Mouse (Mus musculus): ENCODE measurements around the gene Ehd3. TPM values are rescaled to one million over a fixed set of nuclear protein-coding genes. Genes with fewer than 3 reads are reported as not detected.

The Ehd3 gene
- polyA plus RNA-seq (2015; fragmentation: Nextera tagmentation; extraction: Ambion mirVana), result 20.3 and 26.9 TPM in 2 replicates

DNA sequence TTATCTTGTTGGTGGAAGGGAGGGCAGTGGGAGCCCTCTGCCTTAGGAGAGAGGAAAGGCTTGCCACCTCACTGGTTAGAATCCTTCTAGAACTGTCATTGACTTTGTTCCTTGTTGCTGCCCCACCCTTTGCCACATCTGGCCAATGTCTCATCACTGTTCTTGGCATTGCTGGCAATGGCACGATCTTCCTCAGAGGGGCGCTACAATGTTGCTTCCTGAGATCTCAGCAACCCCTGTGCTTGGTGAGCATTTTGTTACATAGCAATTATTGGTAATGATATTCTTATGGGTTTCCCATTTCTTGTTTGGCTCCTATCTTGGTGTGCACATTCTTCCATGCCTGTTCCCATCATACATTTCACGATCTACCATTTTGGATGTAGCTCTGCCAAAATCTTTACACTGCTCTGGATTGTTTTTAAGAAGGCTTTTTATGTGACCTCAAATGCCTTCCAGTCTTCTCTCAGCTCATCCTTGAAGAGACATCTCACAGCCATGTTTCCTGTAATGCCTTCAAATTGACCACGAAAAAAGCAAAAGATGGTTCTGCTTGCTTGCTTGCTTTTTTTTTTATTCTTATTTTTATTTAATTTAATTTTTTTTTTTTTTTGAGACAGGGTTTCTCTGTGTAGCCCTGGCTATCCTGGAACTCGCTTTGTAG, at the start of gene Ehd3:
Gene Ehd3 (plus strand): TSS at position 614 of the 664 bp plus-strand sequence.
- Histone ChIP-seq H3K9me3 (no peaks in the 10 kb centered on the region), H3K27ac (replicated peaks) (peak within 1 kb of the TSS; percentile 83), H3K4me1 (replicated peaks) (peaks cover 14% of the 10 kb centered on the region), H3K36me3 (no peaks in the 10 kb centered on the region), H3K9ac (peak within 1 kb of the TSS; percentile 56), H3K4me3 (peak within 1 kb of the TSS; percentile 53), H3K4me2 (peak within 1 kb of the TSS; percentile 58), H3K27me3 (no peaks in the 10 kb centered on the region)
- WGBS, result 94% methylated on average over 5 of the region's 5 CpGs
- ATAC-seq (ENCODE audit: low FRiP score, low read depth), result no peak

DNA sequence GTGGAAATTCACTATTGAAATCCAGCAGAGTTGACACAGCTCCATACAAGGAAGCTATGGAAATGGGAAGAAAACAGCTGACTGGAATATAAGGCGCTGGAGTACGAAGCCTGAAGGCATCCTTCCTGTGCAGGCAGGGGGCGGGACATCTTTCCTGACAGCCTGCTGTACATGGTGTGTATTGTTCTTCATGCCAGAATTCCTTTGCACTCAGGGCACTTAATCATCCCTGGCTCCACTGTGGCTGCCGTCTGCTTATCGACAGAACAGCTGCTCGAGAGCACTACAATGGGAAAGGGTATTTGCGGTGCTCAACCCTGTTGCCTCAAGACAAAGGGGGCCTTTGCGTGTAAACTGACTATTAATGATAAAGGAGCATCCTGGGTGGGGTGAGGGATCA, 33.0 kb upstream of the Ehd3 start:
- H3K4me3 ChIP-seq, result no peak overlapping the region
- no peak overlapping the region for H3K9ac ChIP-seq
- H3K27ac ChIP-seq (replicated peaks), result peak overlapping the region; percentile 30; the same call in 1 of the 2 replicates
- H3K4me1 ChIP-seq (replicated peaks), result peaks cover 10% of the 10 kb centered on the region
- H3K9me3 ChIP-seq, result no peaks in the 10 kb centered on the region
- no peak overlapping the region for H3K4me2 ChIP-seq
- peak; percentile 86 for ATAC-seq (ENCODE audit: low FRiP score, low read depth)
- WGBS, result 21% methylated on average over 8 of the region's 8 CpGs
- H3K27me3 ChIP-seq, result no peaks in the 10 kb centered on the region
- no peaks in the 10 kb centered on the region for H3K36me3 ChIP-seq

DNA sequence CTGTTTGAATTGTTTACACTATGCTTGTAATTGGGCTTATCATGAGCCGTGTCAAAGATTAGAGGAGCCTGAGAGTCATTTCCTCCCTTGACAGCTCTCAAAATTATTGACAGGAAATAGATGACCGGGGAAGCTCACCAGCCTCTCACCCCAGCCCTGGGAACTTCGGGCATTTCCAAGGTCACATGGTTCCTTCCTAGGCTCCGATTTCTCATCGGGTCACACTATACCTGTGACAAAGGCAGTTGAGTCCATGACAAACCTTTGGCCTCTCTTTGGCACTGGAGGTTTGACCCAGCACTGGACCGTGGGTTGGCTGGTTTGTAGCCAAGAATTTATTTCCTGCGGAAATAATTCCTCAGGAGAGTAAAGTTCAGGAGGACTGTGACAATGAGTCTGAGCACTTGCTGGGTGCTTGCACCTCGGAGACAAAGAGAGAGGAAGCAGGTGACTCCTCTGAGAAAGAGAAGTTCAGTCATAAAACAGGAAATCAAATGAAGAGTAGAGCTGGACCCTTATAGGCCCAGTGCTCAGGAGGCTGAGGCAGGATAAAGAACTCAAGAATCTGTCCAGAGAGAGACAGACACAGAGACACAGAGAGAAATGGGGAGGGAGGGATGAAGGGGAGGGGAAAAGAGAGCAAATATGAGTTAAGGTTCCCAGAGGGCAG, 17.2 kb upstream of the Ehd3 start:
- Histone ChIP-seq H3K27me3 (no peaks in the 10 kb centered on the region), H3K4me3 (no peak overlapping the region), H3K36me3 (no peaks in the 10 kb centered on the region), H3K9ac (no peak overlapping the region), H3K27ac (replicated peaks) (no peak overlapping the region), H3K4me2 (no peak overlapping the region), H3K4me1 (replicated peaks) (no peaks in the 10 kb centered on the region), H3K9me3 (no peaks in the 10 kb centered on the region)
- no peak for ATAC-seq (ENCODE audit: low FRiP score, low read depth)
- WGBS, result 82% methylated on average over 8 of the region's 8 CpGs

DNA sequence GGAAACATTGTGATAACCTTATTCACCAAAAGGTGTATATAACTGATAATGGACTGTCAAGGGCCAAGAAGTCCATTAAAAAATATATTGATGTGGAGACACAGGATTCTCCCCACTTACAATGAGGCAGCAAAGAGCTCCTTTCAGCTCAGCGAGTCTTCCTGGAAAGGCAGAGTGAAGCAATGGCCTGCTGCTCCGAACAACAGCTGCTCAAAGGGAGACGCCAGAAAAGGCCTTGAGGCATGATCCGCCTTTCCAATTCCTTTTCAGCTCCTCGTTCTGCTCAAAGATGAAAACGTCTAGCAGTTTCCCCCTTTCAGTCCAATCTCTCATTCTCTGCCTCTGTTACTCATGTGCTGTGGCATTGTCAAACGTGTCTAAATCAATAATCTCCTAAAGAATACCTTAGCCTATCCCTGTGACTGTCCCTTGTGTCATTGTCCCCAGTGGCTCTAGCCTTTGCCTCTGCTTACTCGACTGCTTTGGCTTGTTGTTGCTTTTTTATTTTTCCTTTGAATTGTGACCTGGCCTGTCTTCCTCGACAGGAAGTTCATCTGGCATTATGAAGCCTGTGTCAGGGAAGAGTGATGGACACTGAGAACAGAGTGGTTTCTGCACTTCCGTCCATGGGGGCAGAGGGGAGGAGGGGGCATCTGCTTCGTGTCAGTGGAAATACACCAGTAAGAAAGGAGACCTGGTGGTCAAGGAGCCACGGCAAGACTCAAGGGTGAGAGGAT, 13.5 kb upstream of the Ehd3 start:
- Histone ChIP-seq H3K4me2 (no peak overlapping the region), H3K27ac (replicated peaks) (peak overlapping the region; percentile 42; the same call in 1 of the 2 replicates), H3K4me1 (replicated peaks) (no peaks in the 10 kb centered on the region), H3K9ac (no peak overlapping the region), H3K36me3 (no peaks in the 10 kb centered on the region), H3K27me3 (no peaks in the 10 kb centered on the region), H3K4me3 (no peak overlapping the region), H3K9me3 (no peaks in the 10 kb centered on the region)
- ATAC-seq (ENCODE audit: low FRiP score, low read depth), result no peak
- 14% methylated on average over 12 of the region's 12 CpGs for WGBS

DNA sequence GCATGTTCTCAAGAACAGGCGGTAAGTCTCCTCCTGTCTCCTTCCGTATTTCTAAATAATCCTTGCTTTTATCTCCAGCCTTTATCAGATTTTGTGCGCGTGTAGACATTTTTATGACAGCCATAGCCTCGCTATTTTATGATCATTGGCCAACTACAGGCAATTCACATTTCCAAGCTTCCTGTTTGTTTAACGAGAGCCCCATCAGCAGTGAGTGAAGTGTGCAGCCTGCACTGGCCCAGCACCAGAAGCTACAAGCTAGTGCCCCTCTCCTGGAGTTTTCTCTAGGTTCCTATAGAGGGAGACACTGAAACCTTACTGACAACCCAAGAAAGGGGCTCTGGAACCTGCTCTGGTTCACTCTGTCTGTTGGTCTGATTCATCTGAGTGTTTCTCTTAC, 7.1 kb upstream of the Ehd3 start:
- Histone ChIP-seq H3K4me1 (replicated peaks) (no peaks in the 10 kb centered on the region), H3K9me3 (no peaks in the 10 kb centered on the region), H3K36me3 (no peaks in the 10 kb centered on the region), H3K9ac (no peak overlapping the region), H3K4me2 (no peak overlapping the region), H3K27me3 (no peaks in the 10 kb centered on the region), H3K27ac (replicated peaks) (no peak overlapping the region), H3K4me3 (no peak overlapping the region)
- no peak for ATAC-seq (ENCODE audit: low FRiP score, low read depth)
- WGBS, result 85% methylated on average over 6 of the region's 6 CpGs

DNA sequence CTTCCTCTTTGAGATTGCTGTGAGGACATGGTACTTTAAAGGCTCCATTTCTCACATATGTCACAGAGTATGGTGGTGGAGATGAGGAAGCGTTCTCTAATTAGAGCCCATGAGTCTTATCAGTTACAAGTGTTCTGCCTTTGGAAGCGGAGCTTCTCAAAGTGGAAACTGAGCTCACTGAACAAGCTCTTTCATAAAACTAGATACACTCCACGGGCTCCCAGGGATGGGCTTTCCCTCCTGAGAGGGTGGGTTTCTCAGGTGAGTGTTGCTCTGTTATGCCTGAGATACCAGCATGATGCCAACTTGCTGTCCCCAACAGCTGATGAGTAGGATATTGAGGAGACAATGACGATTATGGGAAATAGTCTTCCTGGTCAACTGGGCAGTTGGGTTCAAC, 6.2 kb upstream of the Ehd3 start:
- no peak overlapping the region for H3K4me2 ChIP-seq
- 90% methylated on average over 4 of the region's 4 CpGs for WGBS
- no peak overlapping the region for H3K4me3 ChIP-seq
- no peak overlapping the region for H3K27ac ChIP-seq (replicated peaks)
- no peak for ATAC-seq (ENCODE audit: low FRiP score, low read depth)
- H3K9ac ChIP-seq, result no peak overlapping the region
- H3K36me3 ChIP-seq, result no peaks in the 10 kb centered on the region
- H3K27me3 ChIP-seq, result no peaks in the 10 kb centered on the region
- no peaks in the 10 kb centered on the region for H3K4me1 ChIP-seq (replicated peaks)
- no peaks in the 10 kb centered on the region for H3K9me3 ChIP-seq

DNA sequence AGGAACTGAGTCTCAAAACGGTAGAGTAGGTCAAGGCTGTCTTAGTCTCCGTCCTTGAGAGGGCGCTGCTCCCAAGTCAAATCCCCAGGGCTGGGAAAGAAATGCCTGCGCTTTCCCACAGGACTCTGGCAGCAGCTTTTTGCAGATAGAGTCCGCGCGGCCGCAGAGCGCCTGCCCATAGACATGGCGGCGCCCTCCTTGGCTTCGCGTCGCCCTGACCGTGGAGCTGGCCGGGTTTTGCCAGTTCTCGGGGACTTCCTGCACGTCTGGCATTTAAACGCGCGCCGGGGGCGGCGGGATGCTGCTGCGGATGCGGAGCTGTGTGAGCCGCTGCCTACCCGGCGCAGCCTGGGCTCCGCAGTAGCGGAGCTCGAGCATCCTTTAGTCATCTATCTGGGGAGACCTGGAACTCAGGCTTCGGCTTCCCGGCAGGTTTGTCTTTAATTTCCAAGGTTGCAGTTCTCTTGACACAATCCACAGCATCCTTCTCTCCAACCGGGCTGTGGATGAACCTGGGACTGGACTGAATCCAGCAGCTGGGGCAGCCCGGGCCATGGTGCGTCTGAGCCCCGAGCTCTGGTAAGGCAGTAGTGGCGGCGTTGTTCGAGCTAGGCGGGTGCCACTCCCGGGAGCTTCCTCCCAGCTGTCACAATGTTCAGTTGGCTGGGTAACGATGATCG, 798 bp downstream of the Ehd3 start:
- Histone ChIP-seq H3K27me3 (no peaks in the 10 kb centered on the region), H3K4me3 (peak overlapping the region; percentile 53), H3K4me1 (replicated peaks) (peaks cover 14% of the 10 kb centered on the region), H3K27ac (replicated peaks) (peak overlapping the region; percentile 83), H3K36me3 (no peaks in the 10 kb centered on the region), H3K9me3 (no peaks in the 10 kb centered on the region), H3K4me2 (peak overlapping the region; percentile 58), H3K9ac (peak overlapping the region; percentile 56)
- ATAC-seq (ENCODE audit: low FRiP score, low read depth), result peak; percentile 99
- WGBS, result under 1% methylated on average over 45 of the region's 45 CpGs

DNA sequence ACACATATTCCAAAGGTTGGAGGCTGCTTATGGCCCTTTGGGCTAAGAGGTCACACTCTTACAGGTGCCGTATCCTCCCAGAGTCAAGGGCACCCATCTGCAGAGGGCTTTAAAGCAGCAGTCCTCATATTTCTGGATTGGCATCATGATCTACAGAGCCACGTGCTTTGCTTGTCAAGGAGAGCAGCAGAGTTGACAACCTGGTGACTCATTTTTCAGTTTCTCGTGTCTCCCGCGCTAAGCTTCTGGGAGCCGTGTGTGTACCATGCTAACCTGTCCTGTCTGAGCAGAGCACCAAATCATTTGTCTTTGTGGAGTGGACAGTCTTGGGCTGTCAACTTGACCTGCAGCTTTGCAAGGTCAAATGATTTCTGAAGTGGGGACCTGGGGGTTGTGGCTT, 2.4 kb downstream of the Ehd3 start:
- peak overlapping the region; percentile 58 for H3K4me2 ChIP-seq
- no peaks in the 10 kb centered on the region for H3K36me3 ChIP-seq
- H3K4me3 ChIP-seq, result peak overlapping the region; percentile 53
- 86% methylated on average over 6 of the region's 6 CpGs for WGBS
- H3K27me3 ChIP-seq, result no peaks in the 10 kb centered on the region
- no peak overlapping the region for H3K27ac ChIP-seq (replicated peaks)
- 0 out of 2 replicates have a peak overlapping the region, but pooled peaks have one; percentile 0 for H3K9ac ChIP-seq
- H3K9me3 ChIP-seq, result no peaks in the 10 kb centered on the region
- ATAC-seq (ENCODE audit: low FRiP score, low read depth), result no peak
- H3K4me1 ChIP-seq (replicated peaks), result peaks cover 14% of the 10 kb centered on the region

DNA sequence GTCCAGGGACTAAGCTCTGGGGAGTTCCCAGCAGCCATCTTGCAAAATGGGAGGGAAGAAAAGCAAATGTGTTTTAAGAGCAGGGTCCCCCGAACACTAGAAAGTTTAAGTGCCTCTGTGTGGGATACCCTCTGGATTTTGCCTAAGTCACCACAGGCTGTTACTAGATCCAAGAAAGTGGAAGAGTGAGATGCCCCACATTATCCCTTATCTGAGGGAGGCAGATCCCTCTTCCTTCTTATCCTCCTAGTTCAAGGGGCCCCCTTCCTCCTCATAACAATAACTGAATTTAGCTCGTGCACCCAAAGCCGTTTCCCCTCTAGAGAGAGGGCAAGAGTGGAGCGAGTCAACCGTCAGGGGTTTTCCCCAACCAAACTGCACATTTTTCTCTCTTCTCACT, 3.3 kb downstream of the Ehd3 start:
- WGBS, result 90% methylated on average over 5 of the region's 5 CpGs
- Histone ChIP-seq H3K4me3 (no peak overlapping the region), H3K36me3 (no peaks in the 10 kb centered on the region), H3K9ac (no peak overlapping the region), H3K9me3 (no peaks in the 10 kb centered on the region), H3K27me3 (no peaks in the 10 kb centered on the region), H3K27ac (replicated peaks) (no peak overlapping the region), H3K4me2 (peak overlapping the region; percentile 13; the same call in 1 of the 2 replicates), H3K4me1 (replicated peaks) (peaks cover 14% of the 10 kb centered on the region)
- ATAC-seq (ENCODE audit: low FRiP score, low read depth), result no peak

DNA sequence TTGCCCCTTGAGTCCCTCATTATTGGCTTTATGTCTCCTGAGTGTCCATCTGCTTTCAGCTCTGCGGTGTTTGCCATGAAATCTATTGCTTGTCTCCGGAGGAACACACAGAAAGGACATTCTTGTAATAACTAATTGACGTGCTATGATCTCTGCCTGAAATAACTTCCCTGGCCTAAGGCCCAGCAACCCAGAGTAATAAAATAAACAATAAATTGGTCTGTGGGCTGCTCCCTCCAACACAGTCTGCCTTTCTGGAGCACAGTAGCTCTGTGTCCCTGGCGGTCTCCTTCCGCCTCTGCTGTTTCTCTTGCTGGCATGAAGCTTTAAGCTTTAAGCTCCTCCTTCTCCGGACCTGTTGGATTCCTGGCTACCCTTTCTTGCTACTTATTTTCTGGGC, 4.5 kb downstream of the Ehd3 start:
- Histone ChIP-seq H3K27ac (replicated peaks) (no peak overlapping the region), H3K4me1 (replicated peaks) (peaks cover 14% of the 10 kb centered on the region), H3K4me3 (no peak overlapping the region), H3K36me3 (no peaks in the 10 kb centered on the region), H3K4me2 (no peak overlapping the region; the same call in 1 of the 2 replicates), H3K9me3 (no peaks in the 10 kb centered on the region), H3K9ac (no peak overlapping the region), H3K27me3 (no peaks in the 10 kb centered on the region)
- 73% methylated on average over 6 of the region's 6 CpGs for WGBS
- ATAC-seq (ENCODE audit: low FRiP score, low read depth), result no peak

DNA sequence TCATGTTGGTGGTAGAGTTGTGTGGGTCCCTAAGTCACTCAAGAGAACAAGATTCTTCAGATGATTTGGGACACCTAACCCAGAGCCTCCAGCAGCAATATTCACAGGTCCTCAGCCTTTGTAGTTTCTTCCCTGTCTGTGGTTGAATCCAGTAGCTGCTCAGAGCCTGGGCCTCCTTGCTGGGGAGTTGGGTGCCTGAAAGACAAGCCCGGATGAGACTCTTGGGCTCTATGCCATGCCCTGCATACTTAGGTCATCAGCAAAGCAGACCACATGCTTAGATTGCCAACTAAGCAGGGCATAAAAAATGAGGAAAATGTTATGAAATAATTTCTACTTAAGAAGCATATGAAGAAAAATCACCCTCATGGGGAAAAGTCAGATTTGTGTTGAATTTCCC, 6.9 kb downstream of the Ehd3 start:
- no peaks in the 10 kb centered on the region for H3K36me3 ChIP-seq
- H3K27ac ChIP-seq (replicated peaks), result no peak overlapping the region
- no peak overlapping the region for H3K4me3 ChIP-seq
- no peak overlapping the region for H3K4me2 ChIP-seq
- no peak for ATAC-seq (ENCODE audit: low FRiP score, low read depth)
- no peaks in the 10 kb centered on the region for H3K27me3 ChIP-seq
- no peak overlapping the region for H3K9ac ChIP-seq
- H3K4me1 ChIP-seq (replicated peaks), result peaks cover 11% of the 10 kb centered on the region
- 79% methylated on average over 1 of the region's 1 CpGs for WGBS
- H3K9me3 ChIP-seq, result no peaks in the 10 kb centered on the region

DNA sequence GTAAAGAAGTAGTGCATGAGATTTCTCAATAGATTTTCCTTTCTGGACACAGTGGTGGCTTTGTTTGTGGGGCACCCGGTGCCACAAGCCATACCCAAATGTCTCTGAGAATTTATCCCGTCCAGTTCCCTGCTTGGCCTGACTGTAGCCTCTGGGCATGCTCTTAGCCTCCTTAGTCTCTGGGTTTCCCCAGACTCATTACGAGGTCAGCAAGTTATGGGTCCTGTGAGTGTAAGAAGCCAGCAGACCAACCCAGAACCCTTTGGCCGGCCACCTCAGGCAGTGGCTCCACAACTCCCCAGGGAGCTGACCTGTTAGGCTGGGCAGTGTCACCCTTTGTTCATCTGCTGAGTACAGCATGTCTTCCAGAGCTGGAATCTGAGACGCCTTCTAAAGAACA, 7.6 kb downstream of the Ehd3 start:
- ATAC-seq (ENCODE audit: low FRiP score, low read depth), result no peak
- H3K4me3 ChIP-seq, result no peak overlapping the region
- peaks cover 4% of the 10 kb centered on the region; the same call in 1 of the 2 replicates for H3K4me1 ChIP-seq (replicated peaks)
- no peak overlapping the region for H3K4me2 ChIP-seq
- H3K27me3 ChIP-seq, result no peaks in the 10 kb centered on the region
- H3K36me3 ChIP-seq, result no peaks in the 10 kb centered on the region
- no peaks in the 10 kb centered on the region for H3K9me3 ChIP-seq
- no peak overlapping the region for H3K27ac ChIP-seq (replicated peaks)
- H3K9ac ChIP-seq, result no peak overlapping the region
- 59% methylated on average over 5 of the region's 5 CpGs for WGBS
